Mouse (Mus musculus) hindbrain, embryonic 14.5 days (tissue): Measurements from ENCODE around the gene Nfkbie. TPM values are rescaled to one million over a fixed set of nuclear protein-coding genes. Genes with fewer than 3 reads are reported as not detected.
A peak's percentile ranks its signal among the peaks of the same experiment; 100 is the strongest.

Experiments used
- ATAC-seq: fragments of 200-750 bp; cut with Nextera tagmentation; 2 replicates; pipeline ENCODE4 v1.8.0; 2017; ENCODE audit warnings: moderate number of reproducible peaks, mild to moderate bottlenecking, moderate TSS enrichment, moderate library complexity; ENCODE audit not compliant: low FRiP score
- DNase-seq: peaks from one replicate; pipeline ENCODE4 v3.0.0-alpha.2; 2015; ENCODE audit warnings: low spot score
- H3K27ac ChIP-seq: fragments of 300-500 bp; sonication (generic); 2 replicates; pipeline ENCODE4 v1.5.1; 2014; ENCODE audit warnings: mild to moderate bottlenecking, moderate library complexity
- H3K27me3 ChIP-seq: fragments of 300-500 bp; sonication (generic); 2 replicates; pipeline ENCODE4 v1.6.1; 2014; ENCODE audit warnings: mild to moderate bottlenecking, low read length, mixed read lengths; ENCODE audit not compliant: control insufficient read depth, insufficient read depth
- H3K36me3 ChIP-seq: fragments of 300-500 bp; sonication (generic); replicated peaks from 2 replicates; pipeline ENCODE4 v1.6.1; 2014; ENCODE audit not compliant: control insufficient read depth, insufficient read depth
- H3K4me1 ChIP-seq: fragments of 300-500 bp; sonication (generic); replicated peaks from 2 replicates; pipeline ENCODE4 v1.6.1; 2014; ENCODE audit warnings: antibody characterized with exemption, low read length, mixed read lengths; ENCODE audit not compliant: control insufficient read depth, insufficient read depth
- H3K4me2 ChIP-seq: fragments of 300-500 bp; sonication (generic); replicated peaks from 2 replicates; pipeline ENCODE4 v1.6.1; 2014; ENCODE audit warnings: mild to moderate bottlenecking, moderate library complexity
- H3K4me3 ChIP-seq: fragments of 300-500 bp; sonication (generic); replicated peaks from 2 replicates; pipeline ENCODE4 v1.5.1; 2014; ENCODE audit warnings: mild to moderate bottlenecking, low read length
- H3K9ac ChIP-seq: fragments of 300-500 bp; sonication (generic); 2 replicates; pipeline ENCODE4 v1.6.1; 2014
- H3K9me3 ChIP-seq: fragments of 300-500 bp; sonication (generic); 2 replicates; pipeline ENCODE4 v1.6.1; 2016; ENCODE audit warnings: low read length; ENCODE audit not compliant: control insufficient read depth
- WGBS: fragments of 180-500 bp; shearing (Covaris S2); extraction: QIAGEN DNeasy Blood & Tissue Kit; methylation state at CpG from one replicate; pipeline ENCODE4 v1.1.7; 2014; 5-methylcytosine and 5-hydroxymethylcytosine counted together
- polyA plus RNA-seq: library from polyadenylated mRNA; unstranded; fragments of >200 nt; fragmentation: Nextera tagmentation; extraction: Ambion mirVana; gene quantifications from 2 replicates; pipeline ENCODE4 v1.2.1, GENCODE M21; 2014

Gene Nfkbie
- polyA plus RNA-seq, 1 experiment from 2014 or later: 4.3 TPM

DNA sequence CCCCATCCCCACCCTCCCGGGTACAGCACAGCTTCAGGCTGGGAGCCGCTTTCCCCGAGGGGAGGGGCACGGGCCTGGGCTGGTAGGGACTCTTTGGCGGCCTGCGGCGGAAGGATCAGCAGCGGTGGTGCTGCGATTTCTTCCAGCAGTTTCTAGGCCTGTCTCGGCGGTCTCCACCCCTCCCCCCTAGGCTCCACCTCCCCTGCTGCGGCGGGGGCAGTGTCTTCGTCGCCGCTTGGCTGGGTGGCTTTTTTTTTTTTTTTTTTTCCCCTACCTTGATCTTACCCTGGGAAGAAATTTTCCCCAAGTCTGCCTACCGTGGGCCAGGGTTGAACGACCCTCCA, 18.2 kb downstream of the Nfkbie start:
- WGBS: 2% methylated on average over 18 of the region's 18 CpGs
- DNase-seq (peak; percentile 94), ATAC-seq (peak; percentile 71)
- Histone ChIP-seq H3K27ac (peak overlapping the region; percentile 98), H3K4me2 (peak overlapping the region; percentile 80), H3K27me3 (no peaks in the 10 kb centered on the region), H3K9me3 (no peaks in the 10 kb centered on the region), H3K36me3 (peaks cover 33% of the 10 kb centered on the region), H3K4me3 (peak overlapping the region; percentile 89), H3K4me1 (peaks cover 23% of the 10 kb centered on the region), H3K9ac (peak overlapping the region; percentile 99)

DNA sequence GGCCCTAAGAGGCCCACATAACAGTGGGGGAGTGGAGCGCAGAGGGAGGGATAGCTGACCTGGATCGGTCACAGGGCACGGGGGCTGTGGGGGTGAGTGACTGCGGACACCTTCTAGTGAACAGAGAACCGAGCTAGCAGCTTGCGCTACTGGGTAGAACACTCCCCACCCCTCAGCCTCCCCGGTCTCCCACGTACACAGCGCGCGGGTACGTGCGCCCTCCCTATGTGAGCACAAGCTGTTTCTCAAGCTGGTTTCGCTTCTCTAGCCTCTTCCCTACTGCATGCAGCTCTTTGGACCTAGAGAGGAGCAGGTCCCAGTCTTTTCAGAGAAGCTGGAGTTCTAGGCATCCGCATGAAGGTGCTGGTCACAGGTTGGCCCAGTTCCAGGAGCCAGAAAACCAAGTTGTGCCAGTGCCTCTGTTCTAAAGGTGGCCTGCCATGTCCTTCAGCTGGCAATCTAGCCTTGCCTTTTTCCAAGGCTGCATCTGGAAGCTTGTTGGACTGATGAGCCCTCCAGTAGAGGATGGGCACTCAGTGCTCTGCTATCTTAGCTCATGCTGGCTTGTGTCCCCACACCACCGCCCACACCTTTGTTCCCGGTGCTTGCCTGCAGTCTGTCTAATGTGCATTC, 18.7 kb downstream of the Nfkbie start:
- peak overlapping the region; percentile 99 for H3K9ac ChIP-seq
- H3K27me3 ChIP-seq: no peaks in the 10 kb centered on the region
- peak overlapping the region; percentile 80 for H3K4me2 ChIP-seq
- DNase-seq: peak; percentile 76
- H3K4me3 ChIP-seq: peak overlapping the region; percentile 89
- ATAC-seq: peak; percentile 58
- peaks cover 28% of the 10 kb centered on the region for H3K36me3 ChIP-seq
- H3K4me1 ChIP-seq: peaks cover 23% of the 10 kb centered on the region
- peak overlapping the region; percentile 98 for H3K27ac ChIP-seq
- H3K9me3 ChIP-seq: no peaks in the 10 kb centered on the region
- 3% methylated on average over 17 of the region's 17 CpGs for WGBS

DNA sequence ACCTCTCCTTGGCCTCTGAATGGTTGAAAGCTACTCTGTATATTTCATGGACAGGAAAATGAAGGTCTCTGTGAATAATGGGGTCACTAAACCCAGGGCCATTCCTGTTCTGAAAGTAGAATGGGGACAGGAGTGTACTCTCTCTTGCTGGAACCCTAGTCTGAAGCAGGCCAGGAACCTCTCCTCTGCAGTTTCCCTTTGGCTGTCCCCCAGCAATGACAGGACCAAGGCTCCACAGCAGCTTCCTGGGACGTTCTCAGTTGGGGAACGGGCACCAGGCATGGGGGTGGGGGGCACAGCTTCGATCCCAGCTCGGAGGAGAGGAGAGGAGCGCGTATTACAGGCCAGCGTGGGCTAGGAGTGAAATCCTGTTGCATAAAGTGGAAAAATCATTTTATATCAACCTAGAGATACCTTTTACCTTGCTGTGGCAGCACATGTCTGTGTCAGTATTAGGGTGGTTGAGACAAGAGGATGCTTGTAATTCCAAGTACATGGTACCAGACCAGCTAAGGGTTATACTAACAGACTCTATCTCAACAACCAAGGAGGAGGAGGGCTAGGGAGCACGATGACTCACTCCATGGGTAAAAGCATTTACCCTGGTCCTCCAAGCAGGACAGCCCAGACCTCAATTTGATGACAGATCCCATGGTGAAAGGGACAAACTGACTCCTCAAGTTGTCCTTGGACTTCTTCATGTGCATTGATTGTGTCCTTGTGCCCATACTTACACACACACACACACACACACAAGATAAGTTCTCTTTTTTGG, 19.8 kb downstream of the Nfkbie start:
- ATAC-seq: no peak
- no peaks in the 10 kb centered on the region for H3K9me3 ChIP-seq
- H3K4me1 ChIP-seq: peaks cover 23% of the 10 kb centered on the region
- 93% methylated on average over 8 of the region's 8 CpGs for WGBS
- H3K27ac ChIP-seq: peak overlapping the region; percentile 98
- H3K27me3 ChIP-seq: no peaks in the 10 kb centered on the region
- no peak for DNase-seq
- H3K36me3 ChIP-seq: peaks cover 17% of the 10 kb centered on the region
- peak overlapping the region; percentile 99 for H3K9ac ChIP-seq
- peak overlapping the region; percentile 80 for H3K4me2 ChIP-seq
- 0 out of 2 replicates have a peak overlapping the region, but pooled peaks have one; percentile 1 for H3K4me3 ChIP-seq

DNA sequence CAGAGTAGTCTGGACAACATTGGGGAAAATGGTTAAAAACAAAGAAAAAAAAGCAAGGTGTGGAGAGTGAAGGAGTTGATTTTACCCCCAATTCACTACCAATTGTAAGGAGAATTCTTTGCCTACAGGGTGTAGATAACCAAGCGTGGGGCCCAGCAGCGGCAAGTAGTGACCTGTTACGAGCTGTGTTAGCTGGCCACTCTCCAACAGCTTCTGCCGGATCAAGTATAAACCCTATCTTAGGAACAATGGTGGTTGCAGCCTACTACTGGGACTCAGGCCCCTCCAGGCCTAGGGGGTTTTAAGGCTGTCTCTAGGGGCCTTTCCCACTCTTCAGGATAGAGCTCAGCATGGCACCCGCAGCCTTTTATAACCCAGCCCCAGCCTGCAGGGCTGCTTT, 22.7 kb downstream of the Nfkbie start:
- Histone ChIP-seq H3K4me3 (no peak overlapping the region), H3K27me3 (no peaks in the 10 kb centered on the region), H3K4me2 (no peak overlapping the region), H3K9me3 (no peaks in the 10 kb centered on the region), H3K36me3 (no peaks in the 10 kb centered on the region), H3K27ac (no peak overlapping the region), H3K4me1 (peaks cover 11% of the 10 kb centered on the region), H3K9ac (no peak overlapping the region)
- 66% methylated on average over 5 of the region's 5 CpGs for WGBS
- DNase-seq (no peak), ATAC-seq (no peak)

DNA sequence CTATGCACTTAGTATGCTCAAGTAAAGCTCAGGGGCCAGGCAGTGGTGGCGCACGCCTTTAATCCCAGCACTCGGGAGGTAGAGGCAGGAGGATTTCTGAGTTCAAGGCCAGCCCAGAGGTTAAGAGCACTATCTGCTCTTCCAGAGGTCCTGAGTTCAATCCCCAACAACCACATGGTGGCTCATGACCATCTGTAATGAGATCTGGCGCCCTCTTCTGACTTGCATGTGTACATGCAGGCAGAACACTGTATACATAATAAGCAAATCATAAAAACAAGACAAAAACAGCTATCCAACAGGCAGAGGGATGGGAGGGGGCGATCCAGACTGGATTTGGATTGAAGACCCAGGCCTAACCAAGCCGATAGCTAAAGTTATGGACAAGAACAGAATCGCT, 23.3 kb downstream of the Nfkbie start:
- WGBS: 74% methylated on average over 7 of the region's 7 CpGs

DNA sequence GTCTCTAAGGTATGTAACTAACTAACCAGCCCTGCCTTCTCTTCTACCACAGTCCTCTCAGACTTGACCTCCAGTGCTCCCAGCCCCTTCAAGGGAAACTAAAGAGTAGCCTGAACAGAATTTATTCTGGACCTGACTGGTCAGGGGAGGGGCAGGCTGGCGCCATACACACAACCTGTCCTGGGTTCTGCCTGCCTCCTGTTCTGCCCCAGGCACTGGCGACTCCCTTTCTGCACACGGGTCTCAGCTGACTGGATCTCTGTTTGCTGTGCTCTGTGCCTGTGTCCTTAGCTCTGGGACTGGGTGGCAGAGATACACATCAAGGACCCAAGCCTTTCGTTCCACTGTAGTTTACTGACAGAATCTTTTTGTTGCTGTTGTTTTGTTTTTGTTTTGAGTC, 24.1 kb downstream of the Nfkbie start:
- ATAC-seq (no peak), DNase-seq (no peak)
- H3K4me2 ChIP-seq: no peak overlapping the region
- no peaks in the 10 kb centered on the region for H3K36me3 ChIP-seq
- 85% methylated on average over 4 of the region's 4 CpGs for WGBS
- no peaks in the 10 kb centered on the region for H3K27me3 ChIP-seq
- H3K9me3 ChIP-seq: no peaks in the 10 kb centered on the region
- H3K27ac ChIP-seq: no peak overlapping the region
- H3K4me1 ChIP-seq: peaks cover 8% of the 10 kb centered on the region
- no peak overlapping the region for H3K9ac ChIP-seq
- H3K4me3 ChIP-seq: no peak overlapping the region

More for the DNA sequence above, 23.3 kb downstream of the Nfkbie start:
- no peak overlapping the region for H3K4me2 ChIP-seq
- H3K4me1 ChIP-seq: peaks cover 11% of the 10 kb centered on the region
- no peaks in the 10 kb centered on the region for H3K27me3 ChIP-seq
- H3K4me3 ChIP-seq: no peak overlapping the region
- no peak for DNase-seq
- no peak for ATAC-seq
- H3K9me3 ChIP-seq: no peaks in the 10 kb centered on the region
- H3K27ac ChIP-seq: no peak overlapping the region
- no peaks in the 10 kb centered on the region for H3K36me3 ChIP-seq
- H3K9ac ChIP-seq: no peak overlapping the region

DNA sequence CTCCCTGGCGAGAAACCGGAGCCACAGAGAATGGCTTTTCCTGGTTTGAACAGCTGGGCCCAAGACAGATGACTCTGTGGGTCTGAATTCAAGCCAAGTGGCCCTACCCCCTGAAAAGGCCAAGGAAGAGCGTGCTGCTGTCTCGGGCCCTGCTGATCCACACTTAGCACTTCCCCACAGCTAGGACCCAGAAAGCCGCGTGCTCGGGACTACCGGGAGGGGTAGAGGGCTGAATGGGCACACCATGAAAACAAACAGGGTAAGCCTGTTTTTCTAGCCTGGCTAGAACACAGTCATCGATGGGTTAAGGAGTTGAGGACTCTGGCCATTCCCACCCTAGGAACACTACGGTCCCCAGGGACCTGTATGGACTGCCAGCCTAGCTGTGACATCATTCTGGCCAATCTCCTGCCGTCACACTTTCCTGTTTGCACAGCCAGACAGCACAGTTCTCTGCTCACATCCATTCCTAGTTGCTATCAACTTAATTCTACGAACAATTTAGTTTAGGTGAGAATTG, 25.5 kb downstream of the Nfkbie start:
- H3K9ac ChIP-seq: no peak overlapping the region
- WGBS: 38% methylated on average over 12 of the region's 12 CpGs
- no peaks in the 10 kb centered on the region for H3K9me3 ChIP-seq
- no peaks in the 10 kb centered on the region for H3K36me3 ChIP-seq
- DNase-seq (no peak), ATAC-seq (no peak)
- peaks cover 10% of the 10 kb centered on the region; the same call in 1 of the 2 replicates for H3K4me1 ChIP-seq
- no peak overlapping the region for H3K4me2 ChIP-seq
- H3K4me3 ChIP-seq: no peak overlapping the region
- no peaks in the 10 kb centered on the region for H3K27me3 ChIP-seq
- no peak overlapping the region for H3K27ac ChIP-seq

DNA sequence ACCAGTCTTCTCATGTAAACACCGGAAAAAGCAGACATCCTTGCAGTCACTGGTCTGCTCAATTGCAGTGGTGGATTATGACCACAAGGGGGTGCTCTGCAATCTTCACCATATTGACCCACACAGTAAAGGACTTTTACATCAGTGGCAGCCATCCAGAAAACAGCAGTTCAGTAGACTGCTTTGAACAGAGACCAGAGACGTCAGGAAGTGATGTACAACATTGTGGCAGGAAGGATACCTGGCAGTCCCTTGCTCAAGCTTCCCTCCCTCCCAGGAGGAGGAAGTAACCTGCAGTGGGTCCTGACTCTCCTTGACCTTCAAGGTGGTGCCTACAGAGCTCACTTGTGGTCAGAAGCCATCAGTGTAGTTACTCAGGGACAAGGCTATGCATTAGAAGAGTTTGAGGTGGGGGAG, 26.1 kb downstream of the Nfkbie start:
- 9% methylated on average over 2 of the region's 2 CpGs for WGBS
- no peak overlapping the region for H3K27ac ChIP-seq

DNA sequence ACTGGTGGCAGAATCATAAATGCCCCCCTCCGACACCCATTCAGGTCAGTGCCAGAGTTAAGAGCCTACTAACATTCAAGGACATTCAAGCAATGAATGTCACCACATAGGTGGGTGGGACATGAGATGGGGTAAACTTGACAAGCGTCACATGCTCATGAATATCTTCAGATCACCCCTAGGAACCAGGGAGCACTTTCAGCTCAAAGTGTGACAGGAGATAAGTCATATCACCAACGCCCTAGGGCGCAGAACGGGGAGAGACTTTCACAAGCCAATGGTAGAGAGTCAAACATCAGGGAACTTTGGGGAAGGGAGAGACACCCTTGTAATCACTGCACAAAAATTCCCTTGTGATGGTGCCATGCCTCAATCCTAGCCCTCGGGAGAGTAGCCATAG, 26.7 kb downstream of the Nfkbie start:
- Histone ChIP-seq H3K27me3 (no peaks in the 10 kb centered on the region), H3K9ac (no peak overlapping the region), H3K4me1 (peaks cover 10% of the 10 kb centered on the region; the same call in 1 of the 2 replicates), H3K9me3 (no peaks in the 10 kb centered on the region), H3K4me3 (no peak overlapping the region), H3K27ac (no peak overlapping the region), H3K36me3 (no peaks in the 10 kb centered on the region), H3K4me2 (no peak overlapping the region)
- no peak for DNase-seq
- WGBS: 93% methylated on average over 6 of the region's 6 CpGs
- no peak for ATAC-seq

More for the DNA sequence above, 26.1 kb downstream of the Nfkbie start:
- H3K9me3 ChIP-seq: no peaks in the 10 kb centered on the region
- H3K27me3 ChIP-seq: no peaks in the 10 kb centered on the region
- peak; percentile 86 for DNase-seq
- no peak for ATAC-seq
- no peaks in the 10 kb centered on the region for H3K36me3 ChIP-seq
- no peak overlapping the region for H3K4me3 ChIP-seq
- peaks cover 10% of the 10 kb centered on the region; the same call in 1 of the 2 replicates for H3K4me1 ChIP-seq
- no peak overlapping the region for H3K4me2 ChIP-seq
- H3K9ac ChIP-seq: no peak overlapping the region
